Mouse (Mus musculus) cerebellum, adult 2 months (tissue): ENCODE data around the gene Lrrc10.

ENCODE experiments used
- CTCF ChIP-seq: fragments of 200-500 bp; IDR thresholded peaks from 2 replicates; pipeline ENCODE4 v1.5.1; 2011; ENCODE audit warnings: low read depth, mild to moderate bottlenecking, control low read depth, low read length, moderate library complexity, borderline replicate concordance; ENCODE audit not compliant: insufficient read depth
- POLR2A ChIP-seq: fragments of 200-500 bp; IDR thresholded peaks from 2 replicates; pipeline ENCODE4 v1.6.1; 2011; ENCODE audit warnings: low read length, control low read depth, borderline replicate concordance; ENCODE audit not compliant: insufficient read depth

- TF ChIP-seq CTCF (no peak), POLR2A (no peak)
These were observed 44.5 kb downstream of the Lrrc10 start for GRCm38 (mm10) chr10:117089628-117090027.
